Comparison of ENCODE assay signal across 8 mouse cellular contexts in genomic region chr19:53901931-53902738, GRCm38 (mm10). TPM values are rescaled to one million over a fixed set of nuclear protein-coding genes. Genes with fewer than 3 reads are reported as not detected.
DNase-seq lines count a peak whose midpoint lies in the region; ATAC-seq and TF ChIP-seq lines count a peak whose summit lies in the region.

No protein-coding gene starts in this region.

- no peaks in the 10 kb centered on the region for H3K9me3 ChIP-seq in kidney, embryonic 15.5 days (replicated peaks)
- H3K9me3 ChIP-seq in heart, embryonic 16.5 days (replicated peaks; ENCODE audit: control insufficient read depth, low read length), result no peaks in the 10 kb centered on the region
- H3K9me3 ChIP-seq in liver, embryonic 16.5 days (replicated peaks; ENCODE audit: control insufficient read depth, low read length), result no peaks in the 10 kb centered on the region

- no peak for TF ChIP-seq POLR2A in bone marrow macrophage, adult 2 months (IDR thresholded peaks at IDR 0.05; ENCODE audit: borderline replicate concordance, low read depth, low read length)

- 55% methylated on average over 15 of the region's 15 CpGs for WGBS in kidney, embryonic 15.5 days
- 32% methylated on average over 15 of the region's 15 CpGs for WGBS in heart, embryonic 16.5 days
- WGBS in liver, embryonic 16.5 days (ENCODE audit: insufficient replicate concordance), result 17% methylated on average over 15 of the region's 15 CpGs

- peak overlapping the region; percentile 76 for H3K4me2 ChIP-seq in kidney, embryonic 15.5 days
- peak overlapping the region; percentile 67 for H3K4me2 ChIP-seq in heart, embryonic 16.5 days (ENCODE audit: low read depth, low read length)
- H3K4me2 ChIP-seq in liver, embryonic 16.5 days (ENCODE audit: low read depth, low read length), result peak overlapping the region; percentile 80

- H3K4me1 ChIP-seq in kidney, embryonic 15.5 days, result peaks cover 32% of the 10 kb centered on the region
- H3K4me1 ChIP-seq in bone marrow macrophage, adult 2 months (ENCODE audit: control insufficient read depth, insufficient read depth, low read length), result peaks cover 16% of the 10 kb centered on the region
- H3K4me1 ChIP-seq in heart, embryonic 16.5 days (ENCODE audit: control insufficient read depth, insufficient read depth, low read length), result peaks cover 29% of the 10 kb centered on the region
- H3K4me1 ChIP-seq in liver, embryonic 16.5 days (ENCODE audit: control insufficient read depth, low read depth, low read length), result peaks cover 21% of the 10 kb centered on the region

- no peak for TF ChIP-seq CTCF in bone marrow macrophage, adult 2 months (IDR thresholded peaks at IDR 0.05; ENCODE audit: low read depth, low read length)

- peak overlapping the region; percentile 94 for H3K27ac ChIP-seq in kidney, embryonic 15.5 days
- H3K27ac ChIP-seq in bone marrow macrophage, adult 2 months (ENCODE audit: insufficient read depth, low read depth, low read length), result peak overlapping the region; percentile 77
- H3K27ac ChIP-seq in heart, embryonic 16.5 days (ENCODE audit: low read length), result peak overlapping the region; percentile 81
- H3K27ac ChIP-seq in liver, embryonic 16.5 days (ENCODE audit: low read length), result peak overlapping the region; percentile 91

- peak overlapping the region; percentile 62 for H3K9ac ChIP-seq in kidney, embryonic 15.5 days
- H3K9ac ChIP-seq in heart, embryonic 16.5 days (ENCODE audit: low read length), result peak overlapping the region; percentile 80
- H3K9ac ChIP-seq in liver, embryonic 16.5 days (ENCODE audit: low read depth, low read length), result peak overlapping the region; percentile 85

- H3K36me3 ChIP-seq in kidney, embryonic 15.5 days, result no peaks in the 10 kb centered on the region
- H3K36me3 ChIP-seq in heart, embryonic 16.5 days (ENCODE audit: control insufficient read depth, insufficient read depth), result no peaks in the 10 kb centered on the region
- H3K36me3 ChIP-seq in liver, embryonic 16.5 days (ENCODE audit: control insufficient read depth, insufficient read depth), result no peaks in the 10 kb centered on the region

- DNase-seq in kidney, postnatal 10 days, result no peak
- DNase-seq in testis, postnatal 14 days (ENCODE audit: low spot score), result peak; percentile 19
- no peak for DNase-seq in adrenal gland, postnatal 25 days
- DNase-seq in frontal cortex, postnatal 14 days (ENCODE audit: low spot score in 2 of 2), result no peak

- H3K27me3 ChIP-seq in kidney, embryonic 15.5 days, result no peaks in the 10 kb centered on the region
- H3K27me3 ChIP-seq in heart, embryonic 16.5 days (ENCODE audit: control insufficient read depth, insufficient read depth, low read length), result no peaks in the 10 kb centered on the region
- no peaks in the 10 kb centered on the region for H3K27me3 ChIP-seq in liver, embryonic 16.5 days (ENCODE audit: control insufficient read depth, insufficient read depth, low read depth, low read length)

- ATAC-seq in kidney, embryonic 15.5 days (replicated peaks; ENCODE audit: low FRiP score), result no peak
- no peak for ATAC-seq in heart, embryonic 16.5 days (replicated peaks; ENCODE audit: extremely low read depth, insufficient read depth, low FRiP score)
- ATAC-seq in liver, embryonic 16.5 days (ENCODE audit: low read depth), result peak; percentile 27

- peak overlapping the region; percentile 97 for H3K4me3 ChIP-seq in kidney, embryonic 15.5 days (replicated peaks)
- H3K4me3 ChIP-seq in bone marrow macrophage, adult 2 months (ENCODE audit: insufficient read depth, low read length), result peak overlapping the region; percentile 60
- peak overlapping the region; percentile 98 for H3K4me3 ChIP-seq in heart, embryonic 16.5 days (ENCODE audit: low read length)
- H3K4me3 ChIP-seq in liver, embryonic 16.5 days (ENCODE audit: low read depth, low read length), result peak overlapping the region; percentile 92

RNA-seq across cellular contexts. Expression of gene Pdcd4, which starts 10.1 kb away (rescaled TPM):
- 122 and 124 TPM in 2 replicates for polyA plus RNA-seq in kidney, embryonic 15.5 days (2015; fragmentation: Nextera tagmentation; extraction: Ambion mirVana)
- polyA plus RNA-seq in bone marrow macrophage, adult 2 months (2012; ENCODE audit: insufficient read depth, insufficient read length, missing spikeins), result 36.7 and 41.5 TPM in 2 replicates
- 32.0 and 37.9 TPM in 2 replicates for polyA plus RNA-seq in heart, embryonic 16.5 days (2015; fragmentation: Nextera tagmentation; extraction: Ambion mirVana)
- 21.5 TPM in 2 replicates for polyA plus RNA-seq in liver, embryonic 16.5 days (2015; fragmentation: Nextera tagmentation; extraction: Ambion mirVana)
- 112 and 144 TPM in 2 replicates for total RNA-seq in adrenal gland, postnatal 25 days (2021)

RNA-seq across cellular contexts. Expression of gene Shoc2, which starts 42.0 kb away (rescaled TPM):
- polyA plus RNA-seq in kidney, embryonic 15.5 days (2015; fragmentation: Nextera tagmentation; extraction: Ambion mirVana), result 50.2 and 51.5 TPM in 2 replicates
- polyA plus RNA-seq in bone marrow macrophage, adult 2 months (2012; ENCODE audit: insufficient read depth, insufficient read length, missing spikeins), result 29.3 and 35.5 TPM in 2 replicates
- 32.0 and 36.0 TPM in 2 replicates for polyA plus RNA-seq in heart, embryonic 16.5 days (2015; fragmentation: Nextera tagmentation; extraction: Ambion mirVana)
- 16.6 TPM in 2 replicates for polyA plus RNA-seq in liver, embryonic 16.5 days (2015; fragmentation: Nextera tagmentation; extraction: Ambion mirVana)
- total RNA-seq in adrenal gland, postnatal 25 days (2021), result 48.5 and 53.0 TPM in 2 replicates

RNA-seq across cellular contexts. Expression of gene Bbip1, which starts 42.3 kb away (rescaled TPM):
- polyA plus RNA-seq in kidney, embryonic 15.5 days (2015; fragmentation: Nextera tagmentation; extraction: Ambion mirVana), result 72.3 and 81.5 TPM in 2 replicates
- polyA plus RNA-seq in bone marrow macrophage, adult 2 months (2012; ENCODE audit: insufficient read depth, insufficient read length, missing spikeins), result 70.9 and 79.5 TPM in 2 replicates
- 57.6 and 73.1 TPM in 2 replicates for polyA plus RNA-seq in heart, embryonic 16.5 days (2015; fragmentation: Nextera tagmentation; extraction: Ambion mirVana)
- 33.8 and 40.1 TPM in 2 replicates for polyA plus RNA-seq in liver, embryonic 16.5 days (2015; fragmentation: Nextera tagmentation; extraction: Ambion mirVana)
- 29.3 and 30.2 TPM in 2 replicates for total RNA-seq in adrenal gland, postnatal 25 days (2021)
